Mouse (Mus musculus): Measurements from ENCODE around the gene Atp8b2.

DNA sequence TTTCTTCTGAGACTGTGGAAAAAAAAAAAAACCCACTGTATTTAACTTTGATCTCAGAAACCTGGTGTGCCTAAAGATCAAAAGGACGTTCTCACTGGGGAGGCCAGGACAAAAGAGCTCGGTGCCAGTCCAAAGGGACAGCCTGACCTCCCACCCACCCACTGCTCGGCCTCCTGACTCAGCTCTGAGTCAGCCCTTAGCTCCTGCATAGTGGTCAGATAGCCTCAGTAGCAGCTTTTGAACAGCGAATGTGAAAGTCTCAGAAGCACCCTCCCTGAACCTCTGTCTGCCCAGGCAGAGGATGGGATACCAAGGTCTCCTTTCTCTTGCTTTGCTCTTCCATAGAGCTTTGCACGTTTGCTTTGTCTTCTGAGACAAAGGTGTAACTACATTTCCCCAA lies 66.7 kb downstream of the Atp8b2 start:
- no peak for TF ChIP-seq EP300 (optimal IDR thresholded peaks at IDR 0.05)
- no peak for TF ChIP-seq CTCF (IDR thresholded peaks at IDR 0.05; ENCODE audit: low read depth)

All from stomach, postnatal 0 days (tissue).